Comparison of ENCODE assay signal across 26 mouse cellular contexts in the genomic region with DNA sequence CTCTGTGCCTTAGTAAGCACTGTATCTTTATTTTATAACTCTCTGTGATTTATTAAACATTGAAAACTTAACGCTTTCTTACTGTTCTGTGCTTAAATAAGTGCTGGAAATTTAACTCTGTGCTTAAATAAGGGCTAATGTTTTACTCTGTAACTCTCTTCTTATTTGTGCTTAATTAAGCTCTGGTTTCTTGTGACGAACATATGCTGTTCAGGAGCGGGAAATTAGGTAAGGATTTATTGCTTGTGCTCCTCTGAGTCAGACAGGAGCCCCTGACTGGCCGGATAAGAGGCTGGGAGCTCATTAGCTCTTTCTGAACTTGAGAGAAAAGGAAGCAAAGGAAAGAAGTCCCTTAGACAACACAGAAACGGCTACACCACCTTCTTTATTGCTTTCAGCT. TPM values are rescaled to one million over a fixed set of nuclear protein-coding genes. Genes with fewer than 3 reads are reported as not detected.
DNase-seq lines count a peak whose midpoint lies in the region; ATAC-seq and TF ChIP-seq lines count a peak whose summit lies in the region.
"Had no signal": no experiment of that assay in that cellular context is flagged by ENCODE, and none has a peak within 500 bp of the region (broad histone marks: within the 10 kb centered on the region; RNA-seq: fewer than 3 reads in every experiment).

No protein-coding gene starts in this region.

- no peak for ATAC-seq in kidney, postnatal 0 days (replicated peaks; ENCODE audit: low FRiP score, low read depth)
- no peak; the same call in 1 of the 2 replicates for ATAC-seq in kidney, embryonic 16.5 days (ENCODE audit: low FRiP score, low TSS enrichment)
- ATAC-seq in limb, embryonic 12.5 days (ENCODE audit: insufficient number of reproducible peaks, insufficient read depth, low FRiP score, low TSS enrichment, low read depth), result no peak
- ATAC-seq: CD4-positive, CD25-positive, alpha-beta regulatory T cell, adult 4 months; forebrain, embryonic 13.5 days; hindbrain, embryonic 16.5 days had no signal

- H3K27ac ChIP-seq in kidney, postnatal 0 days, result no peak overlapping the region
- H3K27ac ChIP-seq in kidney, embryonic 16.5 days (ENCODE audit: low read length), result no peak overlapping the region
- peak overlapping the region; percentile 42; the same call in 1 of the 2 replicates for H3K27ac ChIP-seq in limb, embryonic 12.5 days
- H3K27ac ChIP-seq: embryonic facial prominence, embryonic 10.5 days; forebrain, embryonic 13.5 days; heart, embryonic 10.5 days; hindbrain, embryonic 12.5 days had no signal

- no peak overlapping the region for H3K9ac ChIP-seq in kidney, postnatal 0 days (ENCODE audit: low read depth, low read length)
- no peak overlapping the region for H3K9ac ChIP-seq in kidney, embryonic 16.5 days (replicated peaks; ENCODE audit: low read length)
- H3K9ac ChIP-seq in limb, embryonic 12.5 days (replicated peaks), result no peak overlapping the region
- H3K9ac ChIP-seq: forebrain, embryonic 13.5 days; hindbrain, embryonic 12.5 days had no signal

- H3K9me3 ChIP-seq in kidney, postnatal 0 days (replicated peaks; ENCODE audit: low read length), result no peaks in the 10 kb centered on the region
- no peaks in the 10 kb centered on the region for H3K9me3 ChIP-seq in kidney, embryonic 16.5 days (ENCODE audit: low read length)
- H3K9me3 ChIP-seq in limb, embryonic 12.5 days, result 0 out of 2 replicates have a peak, but pooled peaks cover 3% of the 10 kb centered on the region
- H3K9me3 ChIP-seq: embryonic facial prominence, embryonic 10.5 days; forebrain, embryonic 13.5 days; G1E; heart, embryonic 10.5 days; hindbrain, embryonic 12.5 days had no signal

- no peak overlapping the region for H3K4me2 ChIP-seq in kidney, postnatal 0 days (ENCODE audit: low read length)
- no peak overlapping the region for H3K4me2 ChIP-seq in kidney, embryonic 16.5 days (replicated peaks; ENCODE audit: low read depth, low read length)
- H3K4me2 ChIP-seq in limb, embryonic 12.5 days, result no peak overlapping the region; the same call in 1 of the 2 replicates
- H3K4me2 ChIP-seq: forebrain, embryonic 13.5 days; hindbrain, embryonic 12.5 days had no signal

- no peaks in the 10 kb centered on the region for H3K36me3 ChIP-seq in kidney, postnatal 0 days (ENCODE audit: insufficient read depth, low read length)
- H3K36me3 ChIP-seq in kidney, embryonic 16.5 days (ENCODE audit: insufficient read depth, low read length), result no peaks in the 10 kb centered on the region
- H3K36me3 ChIP-seq in limb, embryonic 12.5 days, result no peaks in the 10 kb centered on the region
- H3K36me3 ChIP-seq: embryonic facial prominence, embryonic 10.5 days; G1E; heart, embryonic 10.5 days; hindbrain, embryonic 12.5 days had no signal

- H3K4me3 ChIP-seq in kidney, postnatal 0 days (replicated peaks; ENCODE audit: low read depth, low read length), result no peak overlapping the region
- H3K4me3 ChIP-seq in kidney, embryonic 16.5 days (ENCODE audit: low read length), result no peak overlapping the region
- no peak overlapping the region for H3K4me3 ChIP-seq in limb, embryonic 12.5 days (replicated peaks)
- H3K4me3 ChIP-seq: embryonic facial prominence, embryonic 10.5 days; forebrain, embryonic 13.5 days; heart, embryonic 10.5 days; hindbrain, embryonic 12.5 days had no signal

- whole genome bisulfite sequencing in kidney, postnatal 0 days, result 5% methylated on average over 5 of the region's 5 CpGs
- 3% methylated on average over 5 of the region's 5 CpGs for WGBS in kidney, embryonic 16.5 days
- 7% methylated on average over 5 of the region's 5 CpGs for WGBS in limb, embryonic 12.5 days

- no peaks in the 10 kb centered on the region for H3K27me3 ChIP-seq in kidney, postnatal 0 days (ENCODE audit: insufficient read depth, low read length)
- H3K27me3 ChIP-seq in kidney, embryonic 16.5 days (ENCODE audit: insufficient read depth, low read length), result no peaks in the 10 kb centered on the region
- no peaks in the 10 kb centered on the region for H3K27me3 ChIP-seq in limb, embryonic 12.5 days
- H3K27me3 ChIP-seq: forebrain, embryonic 13.5 days; hindbrain, embryonic 12.5 days had no signal

- no peaks in the 10 kb centered on the region for H3K4me1 ChIP-seq in kidney, postnatal 0 days (replicated peaks; ENCODE audit: insufficient read depth, low read length)
- H3K4me1 ChIP-seq in kidney, embryonic 16.5 days (ENCODE audit: insufficient read depth, low read length), result peaks cover 8% of the 10 kb centered on the region
- peaks cover 17% of the 10 kb centered on the region for H3K4me1 ChIP-seq in limb, embryonic 12.5 days (replicated peaks)
- H3K4me1 ChIP-seq: embryonic facial prominence, embryonic 10.5 days; heart, embryonic 10.5 days; hindbrain, embryonic 12.5 days had no signal

- no peak for TF ChIP-seq CTCF in kidney, postnatal 0 days (IDR thresholded peaks at IDR 0.05; ENCODE audit: low read depth)

- peak; percentile 11 for DNase-seq in embryo, embryonic 10 days (ENCODE audit: low spot score)
- no peak for DNase-seq in embryo, embryonic 9.5 days (ENCODE audit: extremely low spot score)
- peak; percentile 55 for DNase-seq in kidney, postnatal 0 days (ENCODE audit: low spot score)
- DNase-seq in layer of hippocampus, postnatal 10 days (ENCODE audit: low spot score in 2 of 2), result no peak
- DNase-seq in thymus, adult 18-20 months, result no peak
- DNase-seq: adrenal gland, postnatal 14 days; B cell, adult 2 months; cerebellum, adult 18-20 months; cerebellum, postnatal 10 days; gastrocnemius, postnatal 10 days; heart, adult 18-20 months; heart, postnatal 10 days; heart, postnatal 4 days had no signal

RNA-seq across cellular contexts. Expression of a gene that starts 5.5 kb away (rescaled TPM):
- polyA plus RNA-seq in kidney, postnatal 0 days (2015; fragmentation: Nextera tagmentation; extraction: Ambion mirVana), result not detected in 2 replicates
- polyA plus RNA-seq in kidney, embryonic 16.5 days (2015; fragmentation: Nextera tagmentation; extraction: Ambion mirVana), result not detected in 2 replicates
- not detected in 2 replicates for polyA plus RNA-seq in limb, embryonic 12.5 days (2016; fragmentation: Nextera tagmentation; extraction: Ambion mirVana)
- not detected for total RNA-seq in layer of hippocampus, postnatal 10 days (2021)
- total RNA-seq: adrenal gland, postnatal 14 days; G1E; gastrocnemius, postnatal 10 days; gastrocnemius, postnatal 4 days; heart, adult 18-20 months; heart, postnatal 10 days; heart, postnatal 4 days had no signal
- polyA plus RNA-seq: CD4-positive, CD25-positive, alpha-beta regulatory T cell, adult 4 months; embryonic facial prominence, embryonic 10.5 days; embryonic facial prominence, embryonic 14.5 days; forebrain, embryonic 13.5 days; frontal cortex, adult 2 months; G1E; heart, embryonic 10.5 days; heart, embryonic 14.5 days; hindbrain, embryonic 12.5 days; hindbrain, embryonic 16.5 days had no signal

RNA-seq across cellular contexts. Expression of a gene that starts 14.9 kb away (rescaled TPM):
- not detected in 2 replicates for polyA plus RNA-seq in kidney, postnatal 0 days (2015; fragmentation: Nextera tagmentation; extraction: Ambion mirVana)
- not detected in 2 replicates for polyA plus RNA-seq in kidney, embryonic 16.5 days (2015; fragmentation: Nextera tagmentation; extraction: Ambion mirVana)
- polyA plus RNA-seq in limb, embryonic 12.5 days (2016; fragmentation: Nextera tagmentation; extraction: Ambion mirVana), result not detected in 2 replicates
- total RNA-seq in layer of hippocampus, postnatal 10 days (2021), result not detected
- total RNA-seq: adrenal gland, postnatal 14 days; G1E; gastrocnemius, postnatal 10 days; gastrocnemius, postnatal 4 days; heart, adult 18-20 months; heart, postnatal 10 days; heart, postnatal 4 days had no signal
- polyA plus RNA-seq: CD4-positive, CD25-positive, alpha-beta regulatory T cell, adult 4 months; embryonic facial prominence, embryonic 10.5 days; embryonic facial prominence, embryonic 14.5 days; forebrain, embryonic 13.5 days; frontal cortex, adult 2 months; G1E; heart, embryonic 10.5 days; heart, embryonic 14.5 days; hindbrain, embryonic 12.5 days; hindbrain, embryonic 16.5 days had no signal

RNA-seq across cellular contexts. Expression of a gene that starts 17.0 kb away (rescaled TPM):
- not detected in 2 replicates for polyA plus RNA-seq in kidney, postnatal 0 days (2015; fragmentation: Nextera tagmentation; extraction: Ambion mirVana)
- not detected in 2 replicates for polyA plus RNA-seq in kidney, embryonic 16.5 days (2015; fragmentation: Nextera tagmentation; extraction: Ambion mirVana)
- not detected in 2 replicates for polyA plus RNA-seq in limb, embryonic 12.5 days (2016; fragmentation: Nextera tagmentation; extraction: Ambion mirVana)
- not detected for total RNA-seq in layer of hippocampus, postnatal 10 days (2021)
- total RNA-seq: adrenal gland, postnatal 14 days; G1E; gastrocnemius, postnatal 10 days; gastrocnemius, postnatal 4 days; heart, adult 18-20 months; heart, postnatal 10 days; heart, postnatal 4 days had no signal
- polyA plus RNA-seq: CD4-positive, CD25-positive, alpha-beta regulatory T cell, adult 4 months; embryonic facial prominence, embryonic 10.5 days; embryonic facial prominence, embryonic 14.5 days; forebrain, embryonic 13.5 days; frontal cortex, adult 2 months; G1E; heart, embryonic 10.5 days; heart, embryonic 14.5 days; hindbrain, embryonic 12.5 days; hindbrain, embryonic 16.5 days had no signal

RNA-seq across cellular contexts. Expression of a gene that starts 24.2 kb away (rescaled TPM):
- not detected in 2 replicates for polyA plus RNA-seq in kidney, postnatal 0 days (2015; fragmentation: Nextera tagmentation; extraction: Ambion mirVana)
- polyA plus RNA-seq in kidney, embryonic 16.5 days (2015; fragmentation: Nextera tagmentation; extraction: Ambion mirVana), result not detected in 2 replicates
- polyA plus RNA-seq in limb, embryonic 12.5 days (2016; fragmentation: Nextera tagmentation; extraction: Ambion mirVana), result not detected in 2 replicates
- total RNA-seq in layer of hippocampus, postnatal 10 days (2021), result not detected
- total RNA-seq: adrenal gland, postnatal 14 days; G1E; gastrocnemius, postnatal 10 days; gastrocnemius, postnatal 4 days; heart, adult 18-20 months; heart, postnatal 10 days; heart, postnatal 4 days had no signal
- polyA plus RNA-seq: CD4-positive, CD25-positive, alpha-beta regulatory T cell, adult 4 months; embryonic facial prominence, embryonic 10.5 days; forebrain, embryonic 13.5 days; frontal cortex, adult 2 months; G1E; heart, embryonic 10.5 days; heart, embryonic 14.5 days; hindbrain, embryonic 12.5 days; hindbrain, embryonic 16.5 days had no signal

RNA-seq across cellular contexts. Expression of a gene that starts 54.5 kb away (rescaled TPM):
- 0.08 TPM in 1 of 2 replicates, not detected in the other for polyA plus RNA-seq in kidney, postnatal 0 days (2015; fragmentation: Nextera tagmentation; extraction: Ambion mirVana)
- polyA plus RNA-seq in kidney, embryonic 16.5 days (2015; fragmentation: Nextera tagmentation; extraction: Ambion mirVana), result not detected in 2 replicates
- not detected in 2 replicates for polyA plus RNA-seq in limb, embryonic 12.5 days (2016; fragmentation: Nextera tagmentation; extraction: Ambion mirVana)
- total RNA-seq in layer of hippocampus, postnatal 10 days (2021), result not detected
- total RNA-seq: adrenal gland, postnatal 14 days; gastrocnemius, postnatal 10 days; gastrocnemius, postnatal 4 days; heart, adult 18-20 months; heart, postnatal 10 days; heart, postnatal 4 days had no signal
- polyA plus RNA-seq: embryonic facial prominence, embryonic 10.5 days; forebrain, embryonic 13.5 days; frontal cortex, adult 2 months; G1E; heart, embryonic 10.5 days; heart, embryonic 14.5 days; hindbrain, embryonic 12.5 days; hindbrain, embryonic 16.5 days had no signal

Comparison
In these comparisons a context has a peak if more than half of its experiments do, and no peak if none do; other contexts are left out.
1. DNase-seq: peak in embryo, embryonic 10 days (single experiment) and kidney, postnatal 0 days (single experiment); none in embryo, embryonic 9.5 days (single experiment), layer of hippocampus, postnatal 10 days (0 of 2) and thymus, adult 18-20 months (0 of 2).